Mouse (Mus musculus): ENCODE data around the gene Parvb.

DNA sequence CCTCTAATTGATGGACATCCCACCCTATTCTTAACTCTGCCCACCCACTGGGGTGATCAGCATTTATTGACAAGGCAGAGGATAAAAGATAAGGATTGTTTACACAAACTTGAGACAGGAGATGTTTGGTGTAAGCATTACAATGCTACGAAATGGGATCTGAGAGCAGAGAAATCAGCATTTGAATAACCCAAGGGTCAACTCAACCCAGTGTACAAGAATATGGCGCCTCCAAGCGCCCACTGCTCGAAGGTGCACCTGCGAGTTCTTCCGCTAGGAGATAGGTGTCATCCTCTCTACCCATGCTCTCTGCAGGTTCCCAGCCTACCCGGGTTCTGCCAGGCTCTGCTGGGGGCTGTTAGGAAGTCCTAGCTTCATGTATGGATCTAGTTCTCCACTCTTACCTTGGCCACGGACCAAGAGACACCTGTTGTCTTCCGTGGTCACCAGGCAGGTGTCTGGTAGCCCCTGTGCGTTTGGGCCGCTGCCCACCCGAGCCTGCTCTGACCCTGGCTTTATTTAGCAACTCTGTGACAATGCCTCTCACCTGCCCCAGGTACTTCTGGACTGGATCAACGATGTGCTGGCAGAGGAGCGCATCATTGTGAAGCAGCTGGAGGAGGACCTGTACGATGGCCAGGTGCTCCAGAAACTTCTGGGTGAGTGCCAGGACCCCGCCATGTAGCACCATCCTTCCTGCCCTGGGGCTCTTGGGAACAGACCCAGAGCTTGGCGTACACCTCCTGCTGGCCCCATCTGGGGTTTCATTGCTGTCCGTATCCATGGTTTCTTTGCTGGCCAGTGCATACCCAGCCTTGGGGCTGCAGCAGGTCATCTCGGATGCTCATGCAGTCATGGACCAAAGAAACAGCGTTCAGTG is 50.6 kb downstream of the Parvb start:
- TF ChIP-seq MYOG (IDR thresholded peaks at IDR 0.05; ENCODE audit: control insufficient read depth, extremely low read depth, insufficient read length), result no peak
- TF ChIP-seq CTCF (IDR thresholded peaks at IDR 0.05; ENCODE audit: control insufficient read depth, insufficient read depth, insufficient read length), result no peak
- TF ChIP-seq MYOD1 (IDR thresholded peaks at IDR 0.05; ENCODE audit: control insufficient read depth, insufficient read length, low read depth), result no peak
- no peak for TF ChIP-seq MAX (IDR thresholded peaks at IDR 0.05)
- TF ChIP-seq CEBPB (IDR thresholded peaks at IDR 0.05; ENCODE audit: low read depth), result no peak

Data from C2C12 (cell line).